Mouse (Mus musculus) myocyte (in vitro differentiated cells): ENCODE measurements around the gene Ncf4. TPM values are rescaled to one million over a fixed set of nuclear protein-coding genes. Genes with fewer than 3 reads are reported as not detected.
"Not testable (repeated sequence)": the region's sequence is repeated elsewhere in the genome, so short reads cannot be mapped to it uniquely, and the experiment has no call there.

Source experiments
- H3K27me3 ChIP-seq: one replicate; pipeline ENCODE4 v1.6.1; 2011; ENCODE audit not compliant: control insufficient read depth, insufficient read depth, insufficient read length
- H3K36me3 ChIP-seq: one replicate; pipeline ENCODE4 v1.6.1; 2011; ENCODE audit not compliant: control insufficient read depth, insufficient read depth
- H3K4me2 ChIP-seq: one replicate; pipeline ENCODE4 v1.6.1; 2011; ENCODE audit warnings: low read depth, control low read depth
- H3K4me3 ChIP-seq: one replicate; pipeline ENCODE4 v1.5.1; 2011; ENCODE audit warnings: mild to moderate bottlenecking, control low read depth, moderate library complexity
- H3K79me2 ChIP-seq: one replicate; pipeline ENCODE4 v1.6.1; 2011; ENCODE audit not compliant: control insufficient read depth, insufficient read depth
- H3ac ChIP-seq: one replicate; pipeline ENCODE4 v1.6.1; 2011; ENCODE audit not compliant: control insufficient read depth, insufficient read length
- CEBPB ChIP-seq: IDR thresholded peaks from 2 replicates; pipeline ENCODE4 v1.6.1; 2011; ENCODE audit warnings: mild to moderate bottlenecking, moderate library complexity; ENCODE audit not compliant: poor library complexity, insufficient read depth, severe bottlenecking
- E2F4 ChIP-seq: IDR thresholded peaks from one replicate; pipeline ENCODE4 v1.6.1; 2011; ENCODE audit warnings: mild to moderate bottlenecking, control low read depth, moderate library complexity; ENCODE audit not compliant: insufficient read depth
- MAX ChIP-seq: IDR thresholded peaks from one replicate; pipeline ENCODE4 v1.6.1; 2011; ENCODE audit warnings: low read depth, mild to moderate bottlenecking, control low read depth
- MYOD1 ChIP-seq, 3 experiments: IDR thresholded peaks; one replicate each; pipeline ENCODE4 v1.6.1; 2011; ENCODE audit warnings: control low read depth in 2 of 3, low read depth in 2 of 3, mild to moderate bottlenecking in 2 of 3, moderate library complexity in 1 of 3; ENCODE audit not compliant: insufficient read length in 2 of 3, control insufficient read depth in 1 of 3
- MYOG ChIP-seq, 3 experiments: IDR thresholded peaks; one replicate each; pipeline ENCODE4 v1.6.1; 2011; ENCODE audit warnings: control low read depth in 2 of 3, low read depth in 2 of 3, mild to moderate bottlenecking in 2 of 3; ENCODE audit not compliant: insufficient read length in 2 of 3, control insufficient read depth in 1 of 3, insufficient read depth in 1 of 3
- POLR2A ChIP-seq: IDR thresholded peaks from one replicate; pipeline ENCODE4 v1.6.1; 2011; ENCODE audit warnings: low read depth, mild to moderate bottlenecking, control low read depth, moderate library complexity; ENCODE audit not compliant: insufficient read length
- POLR2AphosphoS2 ChIP-seq: IDR thresholded peaks from one replicate; pipeline ENCODE4 v1.6.1; 2011; ENCODE audit warnings: low read depth, control low read depth; ENCODE audit not compliant: insufficient read length
- REST ChIP-seq: IDR thresholded peaks from one replicate; pipeline ENCODE4 v1.6.1; 2011; ENCODE audit warnings: mild to moderate bottlenecking, control low read depth, moderate library complexity; ENCODE audit not compliant: insufficient read depth, insufficient read length
- SRF ChIP-seq: IDR thresholded peaks from one replicate; pipeline ENCODE4 v1.6.1; 2011; ENCODE audit warnings: low read depth; ENCODE audit not compliant: control insufficient read depth, insufficient read length
- TCF12 ChIP-seq: IDR thresholded peaks from one replicate; pipeline ENCODE4 v1.6.1; 2011; ENCODE audit warnings: mild to moderate bottlenecking, control low read depth; ENCODE audit not compliant: poor library complexity, insufficient read depth, severe bottlenecking
- TCF3 ChIP-seq: IDR thresholded peaks from one replicate; pipeline ENCODE4 v1.6.1; 2011; ENCODE audit warnings: low read depth, control low read depth; ENCODE audit not compliant: insufficient read length
- USF1 ChIP-seq: IDR thresholded peaks from one replicate; pipeline ENCODE4 v1.6.1; 2011; ENCODE audit warnings: low read depth, mild to moderate bottlenecking, control low read depth, moderate library complexity
- polyA plus RNA-seq: library from polyadenylated mRNA; unstranded; fragments of >200 nt; fragmentation: generic; extraction: Trizol; gene quantifications from one replicate; pipeline ENCODE4 v1.2.1, GENCODE M21; 2012; ENCODE audit warnings: missing spikeins

Ncf4 gene
- polyA plus RNA-seq, 1 experiment = 0.79 TPM

GRCm38 (mm10) chr15:78246143-78247116, 1.8 kb downstream of the Ncf4 start:
- TF ChIP-seq TCF12 = no peak
- TF ChIP-seq USF1 = no peak
- no peak for TF ChIP-seq CEBPB
- TF ChIP-seq POLR2A = no peak
- TF ChIP-seq MYOG (IDR thresholded peaks at IDR 0.05; ENCODE audit: control insufficient read depth in 1 of 3, insufficient read depth in 1 of 3, insufficient read length in 2 of 3, low read depth in 2 of 3) = no peak
- TF ChIP-seq MAX = no peak
- TF ChIP-seq E2F4 = no peak
- no peak for TF ChIP-seq MYOD1 (IDR thresholded peaks at IDR 0.05; ENCODE audit: control insufficient read depth in 1 of 3, insufficient read length in 2 of 3, low read depth in 2 of 3)
- no peak for TF ChIP-seq REST
- TF ChIP-seq POLR2AphosphoS2 = no peak
- no peak for TF ChIP-seq SRF
- no peak for TF ChIP-seq TCF3
- no peaks in the 10 kb centered on the region for H3K79me2 ChIP-seq
- H3ac ChIP-seq = no peak overlapping the region
- no peak overlapping the region for H3K4me3 ChIP-seq
- no peak overlapping the region for H3K4me2 ChIP-seq
- peaks cover 78% of the 10 kb centered on the region for H3K27me3 ChIP-seq
- H3K36me3 ChIP-seq = no peaks in the 10 kb centered on the region

DNA sequence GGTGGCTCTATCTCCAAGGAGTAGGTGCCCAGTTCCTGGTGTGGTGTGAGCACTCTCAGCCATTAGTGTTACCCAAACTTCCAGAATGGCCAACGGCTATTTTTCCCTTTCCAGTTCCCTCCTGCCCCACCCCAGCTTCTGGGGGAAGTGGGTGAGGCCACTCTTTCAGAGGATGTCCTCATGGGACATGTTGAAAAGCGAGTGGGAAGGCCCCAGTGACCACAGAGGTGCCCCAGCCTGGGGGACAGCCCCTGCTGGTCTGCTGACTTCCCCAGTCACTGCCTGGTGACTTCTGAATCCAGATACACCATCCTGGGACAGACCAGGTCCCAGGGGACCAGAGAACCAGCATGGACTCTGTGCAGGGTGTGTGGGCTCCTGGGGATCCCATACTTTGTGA, 3.1 kb downstream of the Ncf4 start:
- Histone ChIP-seq H3K4me3 (no peak overlapping the region), H3K36me3 (no peaks in the 10 kb centered on the region), H3K27me3 (peaks cover 71% of the 10 kb centered on the region), H3K79me2 (no peaks in the 10 kb centered on the region), H3K4me2 (no peak overlapping the region), H3ac (no peak overlapping the region)
- TF ChIP-seq E2F4 (no peak), TCF12 (no peak), TCF3 (no peak), SRF (no peak), CEBPB (no peak), MYOG (IDR thresholded peaks at IDR 0.05; ENCODE audit: control insufficient read depth in 1 of 3, insufficient read depth in 1 of 3, insufficient read length in 2 of 3, low read depth in 2 of 3) (no peak), MYOD1 (IDR thresholded peaks at IDR 0.05; ENCODE audit: control insufficient read depth in 1 of 3, insufficient read length in 2 of 3, low read depth in 2 of 3) (no peak), USF1 (no peak), MAX (no peak), POLR2AphosphoS2 (no peak)

DNA sequence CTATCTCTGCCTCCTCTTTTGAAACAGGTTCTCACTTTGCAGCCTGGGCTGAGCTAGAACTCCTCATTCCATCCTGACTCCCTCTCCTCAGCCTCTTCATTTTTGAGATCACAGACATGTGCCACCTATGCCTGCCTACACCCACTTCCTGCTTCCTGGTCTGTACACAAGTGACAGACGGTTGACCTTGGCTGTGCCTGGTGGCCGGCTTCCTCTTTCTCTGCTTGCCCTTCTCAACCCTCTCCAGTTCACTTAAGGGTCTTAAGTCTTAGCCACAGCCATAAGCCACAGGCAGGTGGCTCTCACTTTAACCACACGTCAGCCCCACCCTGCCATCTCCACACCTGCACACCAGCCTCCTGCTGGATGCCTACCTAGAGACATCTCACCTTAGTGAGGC, 3.8 kb downstream of the Ncf4 start:
- Histone ChIP-seq H3K4me2 (no peak overlapping the region), H3K27me3 (peaks cover 71% of the 10 kb centered on the region), H3K79me2 (no peaks in the 10 kb centered on the region), H3ac (no peak overlapping the region), H3K36me3 (no peaks in the 10 kb centered on the region), H3K4me3 (no peak overlapping the region)
- no peak for TF ChIP-seq POLR2A
- TF ChIP-seq TCF12 = no peak
- no peak for TF ChIP-seq USF1
- TF ChIP-seq MAX = no peak
- TF ChIP-seq SRF = no peak
- no peak for TF ChIP-seq TCF3
- no peak for TF ChIP-seq MYOD1 (IDR thresholded peaks at IDR 0.05; ENCODE audit: control insufficient read depth in 1 of 3, insufficient read length in 2 of 3, low read depth in 2 of 3)
- no peak for TF ChIP-seq REST
- TF ChIP-seq POLR2AphosphoS2 = no peak
- TF ChIP-seq MYOG (IDR thresholded peaks at IDR 0.05; ENCODE audit: control insufficient read depth in 1 of 3, insufficient read depth in 1 of 3, insufficient read length in 2 of 3, low read depth in 2 of 3) = no peak
- TF ChIP-seq E2F4 = no peak
- no peak for TF ChIP-seq CEBPB

GRCm38 (mm10) chr15:78254751-78255150, 10.2 kb downstream of the Ncf4 start:
- H3K4me2 ChIP-seq = no peak overlapping the region
- H3K79me2 ChIP-seq = no peaks in the 10 kb centered on the region
- no peaks in the 10 kb centered on the region for H3K36me3 ChIP-seq
- H3ac ChIP-seq = no peak overlapping the region
- H3K27me3 ChIP-seq = peaks cover 47% of the 10 kb centered on the region
- no peak overlapping the region for H3K4me3 ChIP-seq
- no peak for TF ChIP-seq POLR2A
- TF ChIP-seq CEBPB = no peak
- TF ChIP-seq USF1 = no peak
- no peak for TF ChIP-seq MYOG (IDR thresholded peaks at IDR 0.05; ENCODE audit: control insufficient read depth in 1 of 3, insufficient read depth in 1 of 3, insufficient read length in 2 of 3, low read depth in 2 of 3)
- no peak for TF ChIP-seq E2F4

- not testable (repeated sequence) for H3K79me2 ChIP-seq, H3K4me2 ChIP-seq, H3K4me3 ChIP-seq, H3K36me3 ChIP-seq, H3ac ChIP-seq
- peaks cover 28% of the 10 kb centered on the region for H3K27me3 ChIP-seq
Observed at GRCm38 (mm10) chr15:78256602-78257259, 12.1 kb downstream of the Ncf4 start.
